Mouse (Mus musculus) embryonic facial prominence, embryonic 12.5 days (tissue): ENCODE measurements around the gene Tmeff1. TPM values are rescaled to one million over a fixed set of nuclear protein-coding genes. Genes with fewer than 3 reads are reported as not detected.

Experiments
- ATAC-seq: fragments of 200-750 bp; cut with Nextera tagmentation; 2 replicates; pipeline ENCODE4 v1.8.0; 2017; ENCODE audit not compliant: insufficient number of reproducible peaks, insufficient read depth, low FRiP score, low TSS enrichment
- H3K27ac ChIP-seq: fragments of 300-500 bp; sonication (generic); 2 replicates; pipeline ENCODE4 v1.5.1; 2016; ENCODE audit warnings: mild to moderate bottlenecking
- H3K27me3 ChIP-seq: fragments of 300-500 bp; sonication (generic); 2 replicates; pipeline ENCODE4 v1.6.1; 2016; ENCODE audit warnings: mild to moderate bottlenecking, moderate library complexity
- H3K36me3 ChIP-seq: fragments of 300-500 bp; sonication (generic); 2 replicates; pipeline ENCODE4 v1.6.1; 2016; ENCODE audit warnings: mild to moderate bottlenecking
- H3K4me1 ChIP-seq: fragments of 300-500 bp; sonication (generic); 2 replicates; pipeline ENCODE4 v1.6.1; 2016
- H3K4me2 ChIP-seq: fragments of 300-500 bp; sonication (generic); replicated peaks from 2 replicates; pipeline ENCODE4 v1.6.1; 2016; ENCODE audit warnings: mild to moderate bottlenecking, moderate library complexity
- H3K4me3 ChIP-seq: fragments of 300-500 bp; sonication (generic); 2 replicates; pipeline ENCODE4 v1.5.1; 2016; ENCODE audit warnings: mild to moderate bottlenecking
- H3K9ac ChIP-seq: fragments of 300-500 bp; sonication (generic); 2 replicates; pipeline ENCODE4 v1.6.1; 2016; ENCODE audit warnings: mild to moderate bottlenecking, moderate library complexity
- H3K9me3 ChIP-seq: fragments of 300-500 bp; sonication (generic); 2 replicates; pipeline ENCODE4 v1.6.1; 2016; ENCODE audit warnings: mild to moderate bottlenecking, moderate library complexity
- WGBS: fragments of 180-500 bp; shearing (Covaris S2); methylation state at CpG from one replicate; pipeline ENCODE4 v1.1.7; 2016; 5-methylcytosine and 5-hydroxymethylcytosine counted together
- polyA plus RNA-seq: library from polyadenylated mRNA; unstranded; fragments of >200 nt; fragmentation: Nextera tagmentation; extraction: Ambion mirVana; gene quantifications from 2 replicates; pipeline ENCODE4 v1.2.1, GENCODE M21; 2016

Gene Tmeff1
- polyA plus RNA-seq, 1 experiment from 2014 or later, result 124 TPM

DNA sequence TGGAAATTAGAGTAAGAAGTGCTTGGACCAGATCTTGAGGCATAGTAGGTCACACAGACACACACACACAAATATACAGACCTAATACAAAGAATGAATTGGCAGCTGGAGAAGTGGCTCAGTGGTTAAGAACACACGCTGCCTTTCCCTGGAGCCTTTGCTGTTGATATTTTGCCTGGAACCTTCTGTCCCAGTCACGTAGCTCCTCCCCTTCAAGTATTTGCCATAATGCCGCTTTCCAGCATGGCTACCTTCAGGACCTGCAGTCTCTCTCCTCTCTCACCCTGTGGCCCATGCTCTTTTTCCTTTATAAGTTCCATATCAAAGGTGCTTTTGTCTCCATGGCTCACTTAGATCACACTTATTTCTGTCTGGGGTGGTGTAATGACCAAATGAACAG, 6.4 kb downstream of the Tmeff1 start:
- 89% methylated on average over 3 of the region's 3 CpGs for WGBS
- Histone ChIP-seq H3K4me1 (no peaks in the 10 kb centered on the region), H3K4me3 (no peak overlapping the region), H3K4me2 (no peak overlapping the region), H3K27ac (no peak overlapping the region), H3K9me3 (0 out of 2 replicates have a peak, but pooled peaks cover 4% of the 10 kb centered on the region), H3K36me3 (0 out of 2 replicates have a peak, but pooled peaks cover 5% of the 10 kb centered on the region), H3K9ac (no peak overlapping the region), H3K27me3 (no peaks in the 10 kb centered on the region)
- no peak for ATAC-seq

DNA sequence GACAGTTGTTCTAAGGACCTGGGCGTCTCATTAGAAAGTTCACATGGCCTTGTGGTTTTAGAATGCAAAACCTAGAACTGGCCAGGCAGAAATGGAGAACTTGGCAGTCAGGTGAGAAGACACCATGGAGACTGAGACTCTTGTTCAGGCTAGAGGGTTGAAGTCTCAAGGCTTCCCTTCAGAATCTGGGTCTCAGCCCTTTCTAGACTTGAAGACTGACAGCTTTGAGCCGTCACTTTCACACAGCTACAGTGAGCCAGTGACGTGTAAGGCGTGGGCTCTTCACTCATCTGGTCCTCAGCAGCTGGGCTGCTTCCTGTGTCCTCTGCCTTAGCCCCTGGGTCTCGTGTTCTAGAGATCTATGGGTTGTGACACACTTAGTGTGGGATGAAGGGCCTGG, 7.4 kb downstream of the Tmeff1 start:
- Histone ChIP-seq H3K4me3 (no peak overlapping the region), H3K27me3 (no peaks in the 10 kb centered on the region), H3K36me3 (0 out of 2 replicates have a peak, but pooled peaks cover 5% of the 10 kb centered on the region), H3K4me2 (no peak overlapping the region), H3K9me3 (0 out of 2 replicates have a peak, but pooled peaks cover 4% of the 10 kb centered on the region), H3K27ac (no peak overlapping the region), H3K9ac (no peak overlapping the region), H3K4me1 (no peaks in the 10 kb centered on the region)
- ATAC-seq, result no peak
- 67% methylated on average over 5 of the region's 5 CpGs for WGBS

DNA sequence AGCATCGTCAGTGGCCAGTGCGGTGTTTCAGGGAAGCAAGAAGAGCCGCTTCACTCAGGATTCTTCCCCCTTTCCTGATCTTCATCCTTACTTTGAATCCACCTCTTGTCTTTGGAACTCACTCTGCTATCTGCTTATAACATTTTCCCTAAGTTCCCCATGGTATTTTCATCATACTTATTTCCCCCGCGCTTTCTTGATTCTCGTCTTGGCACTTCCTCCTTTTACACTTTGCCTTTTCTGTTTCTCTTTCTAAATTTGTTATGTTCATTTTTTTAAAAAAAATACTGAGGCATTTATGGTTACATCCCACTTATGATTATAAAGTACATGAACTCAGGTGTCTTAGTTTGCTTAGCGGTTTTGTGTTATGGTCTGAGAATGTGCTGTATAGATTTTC, 7.9 kb downstream of the Tmeff1 start:
- no peak overlapping the region for H3K9ac ChIP-seq
- 0 out of 2 replicates have a peak, but pooled peaks cover 5% of the 10 kb centered on the region for H3K36me3 ChIP-seq
- no peak overlapping the region for H3K4me3 ChIP-seq
- WGBS, result 91% methylated on average over 7 of the region's 7 CpGs
- no peak overlapping the region for H3K4me2 ChIP-seq
- no peak overlapping the region for H3K27ac ChIP-seq
- no peak for ATAC-seq
- H3K4me1 ChIP-seq, result no peaks in the 10 kb centered on the region
- H3K9me3 ChIP-seq, result no peaks in the 10 kb centered on the region
- no peaks in the 10 kb centered on the region for H3K27me3 ChIP-seq

DNA sequence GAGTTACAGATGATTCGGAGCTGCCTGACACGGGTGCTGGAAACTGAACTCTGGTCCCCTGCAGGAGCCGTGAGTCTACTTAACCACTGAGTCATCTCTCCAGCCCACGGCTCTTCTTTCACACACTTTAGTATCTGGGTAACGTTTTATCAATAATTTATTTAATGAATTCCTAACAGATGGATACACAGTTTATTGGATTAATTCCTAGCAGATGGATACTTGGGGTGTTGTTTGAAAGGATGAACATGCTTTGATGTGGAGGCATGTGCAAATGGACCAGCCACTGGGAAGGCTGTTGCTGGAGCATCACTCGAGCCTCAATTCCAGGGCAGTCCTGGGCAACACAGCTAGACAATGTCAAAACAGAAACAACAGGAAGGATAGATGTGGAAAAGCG, 11.1 kb downstream of the Tmeff1 start:
- Histone ChIP-seq H3K4me2 (no peak overlapping the region), H3K27ac (no peak overlapping the region), H3K4me1 (no peaks in the 10 kb centered on the region), H3K9ac (no peak overlapping the region), H3K9me3 (no peaks in the 10 kb centered on the region), H3K4me3 (no peak overlapping the region), H3K27me3 (no peaks in the 10 kb centered on the region), H3K36me3 (0 out of 2 replicates have a peak, but pooled peaks cover 5% of the 10 kb centered on the region)
- 92% methylated on average over 7 of the region's 7 CpGs for WGBS
- no peak for ATAC-seq

DNA sequence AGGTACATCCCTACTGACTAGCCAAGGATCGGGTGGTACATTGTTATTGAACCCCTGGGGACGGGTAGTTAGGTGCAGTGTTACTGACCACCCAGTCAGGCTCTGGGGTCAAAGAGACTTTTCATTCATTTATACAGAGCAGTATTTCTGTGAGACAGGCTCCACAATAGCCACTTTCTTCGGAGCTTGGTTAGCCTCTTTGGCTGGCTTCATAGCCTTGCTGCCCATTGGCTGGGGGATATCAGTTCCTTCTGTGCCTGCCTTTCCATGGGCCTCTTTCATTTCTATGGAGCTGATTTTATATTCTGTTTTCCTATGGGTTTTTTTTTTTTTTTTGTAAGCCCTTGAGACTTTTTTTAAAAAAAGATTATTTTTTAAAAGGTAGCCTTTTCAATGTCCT, 20.7 kb downstream of the Tmeff1 start:
- Histone ChIP-seq H3K27me3 (no peaks in the 10 kb centered on the region), H3K4me3 (no peak overlapping the region), H3K27ac (no peak overlapping the region), H3K9me3 (0 out of 2 replicates have a peak, but pooled peaks cover 4% of the 10 kb centered on the region), H3K4me1 (no peaks in the 10 kb centered on the region), H3K4me2 (no peak overlapping the region), H3K36me3 (peaks cover 19% of the 10 kb centered on the region), H3K9ac (no peak overlapping the region)
- no peak for ATAC-seq
- 52% methylated on average over 3 of the region's 3 CpGs for WGBS

DNA sequence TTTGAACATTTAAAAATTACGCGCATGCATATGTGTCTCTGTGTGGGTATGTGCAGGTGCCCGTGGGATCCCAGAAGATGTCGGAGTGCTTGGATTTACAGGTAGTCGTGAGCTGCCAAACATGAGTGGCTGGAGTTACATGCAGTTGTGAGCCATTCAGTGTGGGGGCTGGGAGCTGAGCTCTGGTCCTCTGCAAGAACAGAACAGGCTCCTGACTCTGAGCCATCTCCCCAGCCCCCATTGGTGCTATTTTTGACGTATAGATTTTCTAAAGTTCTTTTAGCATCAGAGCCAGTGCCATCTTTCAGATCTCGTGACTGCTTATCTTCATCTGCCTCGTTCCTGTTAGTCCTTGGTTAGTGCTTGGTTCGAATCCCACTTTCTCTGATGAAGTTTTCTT, 24.5 kb downstream of the Tmeff1 start:
- Histone ChIP-seq H3K36me3 (peaks cover 36% of the 10 kb centered on the region), H3K9me3 (no peaks in the 10 kb centered on the region), H3K27me3 (no peaks in the 10 kb centered on the region), H3K9ac (no peak overlapping the region), H3K4me2 (no peak overlapping the region), H3K4me1 (no peaks in the 10 kb centered on the region), H3K27ac (no peak overlapping the region), H3K4me3 (no peak overlapping the region)
- no peak for ATAC-seq
- 92% methylated on average over 9 of the region's 9 CpGs for WGBS

DNA sequence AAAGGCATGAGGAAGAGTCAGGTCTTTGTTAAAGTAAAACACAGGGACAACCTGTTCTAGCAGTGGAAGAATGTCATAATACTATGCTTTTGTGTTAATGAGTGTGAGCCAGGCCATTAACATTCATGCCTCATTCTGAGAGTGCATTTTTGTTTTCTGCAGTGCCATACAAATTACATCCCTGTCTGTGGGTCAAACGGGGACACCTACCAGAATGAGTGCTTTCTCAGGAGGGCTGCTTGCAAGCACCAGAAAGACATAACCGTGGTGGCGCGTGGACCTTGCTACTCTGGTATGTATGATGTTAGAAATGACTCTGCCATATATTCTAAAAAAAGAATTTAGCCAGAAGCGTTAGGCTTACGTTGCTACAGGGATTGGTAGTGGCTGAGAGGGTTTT, 25.3 kb downstream of the Tmeff1 start:
- no peak for ATAC-seq
- no peak overlapping the region for H3K4me3 ChIP-seq
- H3K9me3 ChIP-seq, result no peaks in the 10 kb centered on the region
- H3K4me2 ChIP-seq, result no peak overlapping the region
- H3K4me1 ChIP-seq, result no peaks in the 10 kb centered on the region
- H3K36me3 ChIP-seq, result peaks cover 40% of the 10 kb centered on the region
- H3K9ac ChIP-seq, result no peak overlapping the region
- H3K27ac ChIP-seq, result no peak overlapping the region
- WGBS, result 96% methylated on average over 6 of the region's 6 CpGs
- no peaks in the 10 kb centered on the region for H3K27me3 ChIP-seq

DNA sequence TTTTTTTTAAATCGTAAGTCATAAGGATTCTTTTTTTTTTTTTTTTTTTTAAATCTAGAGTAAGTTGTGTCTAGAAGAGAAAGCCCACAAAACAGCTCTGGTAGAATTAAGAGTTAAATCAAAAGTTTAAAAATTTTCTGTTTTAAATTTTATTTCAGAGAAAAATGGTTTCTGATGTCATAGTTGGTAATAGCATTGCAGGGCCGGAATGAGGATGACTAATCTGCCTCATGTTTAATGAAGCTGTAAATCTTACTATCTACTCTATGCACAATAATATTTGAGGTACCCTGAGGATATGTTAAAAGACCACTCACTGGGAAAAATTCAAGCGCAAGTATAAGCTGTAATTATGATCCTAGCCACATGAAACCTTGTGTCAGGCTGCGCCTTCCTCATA, 30.5 kb downstream of the Tmeff1 start:
- WGBS, result 91% methylated on average over 4 of the region's 4 CpGs
- Histone ChIP-seq H3K27me3 (no peaks in the 10 kb centered on the region), H3K36me3 (peaks cover 52% of the 10 kb centered on the region), H3K4me2 (no peak overlapping the region), H3K4me3 (no peak overlapping the region), H3K27ac (no peak overlapping the region), H3K4me1 (no peaks in the 10 kb centered on the region), H3K9me3 (no peaks in the 10 kb centered on the region), H3K9ac (no peak overlapping the region)
- no peak for ATAC-seq

DNA sequence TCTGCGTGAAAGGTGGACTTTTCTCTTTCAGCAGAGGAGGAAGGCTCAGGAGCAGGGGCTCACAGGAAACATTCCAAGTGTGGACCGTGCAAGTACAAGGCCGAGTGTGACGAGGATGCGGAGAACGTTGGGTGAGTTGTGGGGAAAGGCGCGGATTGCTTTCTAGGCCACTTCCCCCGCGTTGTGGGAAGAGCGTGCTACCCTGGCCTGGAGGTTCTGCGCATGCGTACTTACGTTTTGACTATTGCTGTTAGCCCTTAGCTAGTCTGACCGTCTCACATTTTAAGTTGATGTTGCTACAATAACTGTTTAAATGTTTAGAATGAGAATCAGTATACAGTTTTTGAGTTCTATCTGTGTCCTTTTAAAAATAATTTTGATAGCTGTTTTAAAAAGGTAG, 32.2 kb downstream of the Tmeff1 start:
- WGBS, result 96% methylated on average over 15 of the region's 15 CpGs
- Histone ChIP-seq H3K36me3 (peaks cover 46% of the 10 kb centered on the region), H3K4me2 (no peak overlapping the region), H3K4me3 (no peak overlapping the region), H3K9ac (no peak overlapping the region), H3K27me3 (no peaks in the 10 kb centered on the region), H3K27ac (no peak overlapping the region), H3K9me3 (no peaks in the 10 kb centered on the region), H3K4me1 (no peaks in the 10 kb centered on the region)
- ATAC-seq, result no peak

DNA sequence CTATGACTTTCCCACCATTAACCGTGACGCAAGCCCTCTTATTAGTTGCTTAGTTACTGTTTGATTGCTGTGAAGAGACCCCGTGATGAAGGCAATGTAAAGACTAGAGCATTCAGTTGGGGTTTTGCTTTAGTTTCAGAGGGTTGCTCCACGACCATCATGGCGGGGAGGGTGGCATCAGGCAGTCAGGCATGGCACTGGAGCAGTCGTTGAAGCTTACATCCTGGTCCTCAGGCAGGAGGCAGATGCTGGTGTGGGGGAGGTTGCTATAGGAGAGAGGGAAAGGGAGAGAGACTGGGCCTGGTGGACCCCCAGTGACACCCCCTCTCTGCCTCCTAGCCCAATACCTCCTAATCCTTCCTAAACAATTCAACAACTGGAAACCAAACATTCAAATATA, 35.1 kb downstream of the Tmeff1 start:
- H3K27me3 ChIP-seq, result no peaks in the 10 kb centered on the region
- H3K9ac ChIP-seq, result no peak overlapping the region
- H3K36me3 ChIP-seq, result peaks cover 48% of the 10 kb centered on the region
- H3K4me2 ChIP-seq, result no peak overlapping the region
- no peaks in the 10 kb centered on the region for H3K9me3 ChIP-seq
- no peak overlapping the region for H3K4me3 ChIP-seq
- H3K4me1 ChIP-seq, result no peaks in the 10 kb centered on the region
- ATAC-seq, result no peak
- H3K27ac ChIP-seq, result no peak overlapping the region
- 89% methylated on average over 6 of the region's 6 CpGs for WGBS

DNA sequence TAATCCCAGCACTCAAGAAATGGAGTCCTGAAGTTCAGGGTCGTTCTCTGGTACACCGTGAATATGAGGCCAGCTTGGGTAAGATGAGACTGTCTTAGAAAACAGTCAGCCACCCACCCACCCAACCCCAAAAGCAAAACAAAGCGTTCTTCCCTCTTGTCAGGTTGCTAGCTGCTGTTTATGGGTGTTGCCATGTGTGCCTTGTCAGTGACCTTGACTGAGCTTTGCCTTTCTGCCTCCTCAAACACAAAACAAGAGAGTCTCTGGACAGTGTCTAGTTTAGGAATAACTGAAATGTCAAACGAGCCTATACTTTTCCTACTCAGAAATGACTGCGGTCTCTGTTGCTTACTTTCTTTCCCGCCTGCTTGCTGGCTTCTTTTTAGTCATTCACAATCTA, 37.3 kb downstream of the Tmeff1 start:
- Histone ChIP-seq H3K9ac (no peak overlapping the region), H3K4me2 (no peak overlapping the region), H3K9me3 (no peaks in the 10 kb centered on the region), H3K27me3 (no peaks in the 10 kb centered on the region), H3K27ac (no peak overlapping the region), H3K4me1 (no peaks in the 10 kb centered on the region), H3K36me3 (peaks cover 47% of the 10 kb centered on the region), H3K4me3 (no peak overlapping the region)
- WGBS, result 89% methylated on average over 6 of the region's 6 CpGs
- ATAC-seq, result no peak

DNA sequence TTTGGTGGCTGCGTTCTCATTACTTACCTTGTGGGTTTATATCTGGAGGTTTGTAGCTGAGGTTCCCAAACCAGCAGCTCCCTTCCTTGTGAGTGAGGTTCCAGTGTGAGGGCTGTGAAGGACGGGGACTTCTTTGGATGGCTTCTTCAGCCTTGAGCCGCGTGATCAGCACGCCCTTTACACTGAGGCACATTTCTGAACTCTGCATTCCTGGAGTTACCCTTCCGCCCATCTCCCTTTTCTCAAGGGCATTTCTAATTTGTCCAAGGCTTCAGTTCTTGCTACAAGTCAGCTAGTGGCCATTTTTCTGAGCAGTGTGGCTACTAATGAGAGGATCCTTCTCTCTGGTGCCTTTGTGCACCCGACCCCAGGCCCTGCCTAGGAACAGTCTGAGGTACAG, 38.0 kb downstream of the Tmeff1 start:
- ATAC-seq, result no peak
- no peak overlapping the region for H3K9ac ChIP-seq
- 94% methylated on average over 7 of the region's 7 CpGs for WGBS
- H3K27ac ChIP-seq, result no peak overlapping the region
- H3K27me3 ChIP-seq, result no peaks in the 10 kb centered on the region
- H3K4me1 ChIP-seq, result no peaks in the 10 kb centered on the region
- no peak overlapping the region for H3K4me2 ChIP-seq
- no peaks in the 10 kb centered on the region for H3K9me3 ChIP-seq
- peaks cover 51% of the 10 kb centered on the region for H3K36me3 ChIP-seq
- no peak overlapping the region for H3K4me3 ChIP-seq

DNA sequence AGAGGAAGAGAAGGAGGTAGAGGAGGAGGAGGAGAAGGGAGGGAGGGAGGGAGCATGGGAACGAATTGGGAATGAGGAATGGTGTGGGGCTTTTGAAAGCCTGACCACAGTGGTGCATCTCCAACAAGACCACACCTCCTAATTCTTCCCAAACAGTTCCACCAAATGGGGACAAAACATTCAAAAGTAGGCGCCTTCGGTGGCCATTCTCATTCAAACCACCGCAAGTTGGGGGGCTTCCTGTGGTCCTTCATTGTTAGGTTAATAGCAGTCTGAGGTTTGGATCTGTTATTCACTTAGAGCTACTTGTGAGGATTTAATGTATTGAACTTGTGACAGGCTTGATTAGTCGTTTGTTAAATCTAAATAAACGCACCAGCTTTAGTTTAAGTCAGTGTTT, 40.0 kb downstream of the Tmeff1 start:
- ATAC-seq, result no peak
- peaks cover 62% of the 10 kb centered on the region for H3K36me3 ChIP-seq

More for the DNA sequence above, 40.0 kb downstream of the Tmeff1 start:
- no peak overlapping the region for H3K4me3 ChIP-seq
- H3K9ac ChIP-seq, result no peak overlapping the region
- WGBS, result 76% methylated on average over 6 of the region's 6 CpGs
- no peaks in the 10 kb centered on the region for H3K4me1 ChIP-seq
- no peaks in the 10 kb centered on the region for H3K9me3 ChIP-seq
- H3K27me3 ChIP-seq, result no peaks in the 10 kb centered on the region
- H3K27ac ChIP-seq, result no peak overlapping the region
- no peak overlapping the region for H3K4me2 ChIP-seq
